Mouse (Mus musculus): ENCODE measurements at regions not wholly inside any gene's neighbourhood (a gene's known extent, or its start where the extent isn't known, plus 50 kb on each side); places are given as distances from the start of the nearest gene placed in this dataset.

GRCm38 (mm10) chr3:61494835-61495234 lies 129.1 kb upstream of the B430305J03Rik start:
- Histone ChIP-seq H3K9me3 (ENCODE audit: control insufficient read depth, low read length) (no peaks in the 10 kb centered on the region), H3K4me2 (ENCODE audit: low read depth, low read length) (no peak overlapping the region), H3K9ac (replicated peaks; ENCODE audit: low read depth, low read length) (no peak overlapping the region), H3K4me3 (ENCODE audit: low read depth, low read length) (no peak overlapping the region), H3K27me3 (ENCODE audit: control insufficient read depth, insufficient read depth, low read length) (no peaks in the 10 kb centered on the region), H3K27ac (ENCODE audit: low read depth, low read length) (no peak overlapping the region), H3K36me3 (ENCODE audit: control insufficient read depth, insufficient read depth, low read length) (no peaks in the 10 kb centered on the region), H3K4me1 (ENCODE audit: control insufficient read depth, insufficient read depth, low read length) (no peaks in the 10 kb centered on the region)
- WGBS, result 93% methylated on average over 2 of the region's 2 CpGs
- ATAC-seq (ENCODE audit: low read depth), result no peak

GRCm38 (mm10) chr3:61486808-61487389 lies 121.1 kb upstream of the B430305J03Rik start:
- 79% methylated on average over 5 of the region's 5 CpGs for WGBS
- Histone ChIP-seq H3K9me3 (ENCODE audit: control insufficient read depth, low read length) (no peaks in the 10 kb centered on the region), H3K4me2 (ENCODE audit: low read depth, low read length) (no peak overlapping the region), H3K27ac (ENCODE audit: low read depth, low read length) (no peak overlapping the region), H3K9ac (replicated peaks; ENCODE audit: low read depth, low read length) (no peak overlapping the region), H3K27me3 (ENCODE audit: control insufficient read depth, insufficient read depth, low read length) (no peaks in the 10 kb centered on the region), H3K4me3 (ENCODE audit: low read depth, low read length) (no peak overlapping the region), H3K4me1 (ENCODE audit: control insufficient read depth, insufficient read depth, low read length) (no peaks in the 10 kb centered on the region), H3K36me3 (ENCODE audit: control insufficient read depth, insufficient read depth, low read length) (no peaks in the 10 kb centered on the region)
- ATAC-seq (ENCODE audit: low read depth), result 0 out of 2 replicates have a peak, but pooled peaks have one; percentile 24

- Histone ChIP-seq H3K9me3 (ENCODE audit: control insufficient read depth, low read length) (no peaks in the 10 kb centered on the region), H3K9ac (replicated peaks; ENCODE audit: low read depth, low read length) (no peak overlapping the region), H3K4me2 (ENCODE audit: low read depth, low read length) (no peak overlapping the region), H3K27ac (ENCODE audit: low read depth, low read length) (no peak overlapping the region), H3K4me1 (ENCODE audit: control insufficient read depth, insufficient read depth, low read length) (no peaks in the 10 kb centered on the region), H3K27me3 (ENCODE audit: control insufficient read depth, insufficient read depth, low read length) (no peaks in the 10 kb centered on the region), H3K36me3 (ENCODE audit: control insufficient read depth, insufficient read depth, low read length) (no peaks in the 10 kb centered on the region), H3K4me3 (ENCODE audit: low read depth, low read length) (no peak overlapping the region)
- no peak for ATAC-seq (ENCODE audit: low read depth)
- 67% methylated on average over 3 of the region's 3 CpGs for WGBS
Measured at GRCm38 (mm10) chr3:61478861-61479584, 113.3 kb upstream of the B430305J03Rik start.

GRCm38 (mm10) chr3:61475018-61475417 lies 109.3 kb upstream of the B430305J03Rik start:
- Histone ChIP-seq H3K9me3 (ENCODE audit: control insufficient read depth, low read length) (no peaks in the 10 kb centered on the region), H3K36me3 (ENCODE audit: control insufficient read depth, insufficient read depth, low read length) (no peaks in the 10 kb centered on the region), H3K9ac (replicated peaks; ENCODE audit: low read depth, low read length) (no peak overlapping the region), H3K27me3 (ENCODE audit: control insufficient read depth, insufficient read depth, low read length) (no peaks in the 10 kb centered on the region), H3K4me1 (ENCODE audit: control insufficient read depth, insufficient read depth, low read length) (no peaks in the 10 kb centered on the region), H3K27ac (ENCODE audit: low read depth, low read length) (no peak overlapping the region), H3K4me2 (ENCODE audit: low read depth, low read length) (no peak overlapping the region), H3K4me3 (ENCODE audit: low read depth, low read length) (no peak overlapping the region)
- WGBS, result 68% methylated on average over 2 of the region's 2 CpGs
- ATAC-seq (ENCODE audit: low read depth), result no peak

- Histone ChIP-seq H3K9me3 (ENCODE audit: control insufficient read depth, low read length) (no peaks in the 10 kb centered on the region), H3K27ac (ENCODE audit: low read depth, low read length) (no peak overlapping the region), H3K4me3 (ENCODE audit: low read depth, low read length) (no peak overlapping the region), H3K4me2 (ENCODE audit: low read depth, low read length) (no peak overlapping the region), H3K36me3 (ENCODE audit: control insufficient read depth, insufficient read depth, low read length) (no peaks in the 10 kb centered on the region), H3K4me1 (ENCODE audit: control insufficient read depth, insufficient read depth, low read length) (no peaks in the 10 kb centered on the region), H3K27me3 (ENCODE audit: control insufficient read depth, insufficient read depth, low read length) (no peaks in the 10 kb centered on the region), H3K9ac (replicated peaks; ENCODE audit: low read depth, low read length) (no peak overlapping the region)
- peak; percentile 72; the same call in 1 of the 2 replicates for ATAC-seq (ENCODE audit: low read depth)
- WGBS, result 37% methylated on average over 3 of the region's 3 CpGs
Measured at GRCm38 (mm10) chr3:61467158-61467557, 101.4 kb upstream of the B430305J03Rik start.

- no peaks in the 10 kb centered on the region for H3K9me3 ChIP-seq (ENCODE audit: control insufficient read depth, low read length)
- no peaks in the 10 kb centered on the region for H3K4me1 ChIP-seq (ENCODE audit: control insufficient read depth, insufficient read depth, low read length)
- no peaks in the 10 kb centered on the region for H3K36me3 ChIP-seq (ENCODE audit: control insufficient read depth, insufficient read depth, low read length)
- H3K4me3 ChIP-seq (ENCODE audit: low read depth, low read length), result no peak overlapping the region
- ATAC-seq (ENCODE audit: low read depth), result no peak
- no peak overlapping the region for H3K4me2 ChIP-seq (ENCODE audit: low read depth, low read length)
- no peaks in the 10 kb centered on the region for H3K27me3 ChIP-seq (ENCODE audit: control insufficient read depth, insufficient read depth, low read length)
- no peak overlapping the region for H3K9ac ChIP-seq (replicated peaks; ENCODE audit: low read depth, low read length)
- H3K27ac ChIP-seq (ENCODE audit: low read depth, low read length), result no peak overlapping the region
- 88% methylated on average over 2 of the region's 2 CpGs for WGBS
Measured at GRCm38 (mm10) chr3:61466641-61467040, 100.9 kb upstream of the B430305J03Rik start.

GRCm38 (mm10) chr3:61460076-61460475 lies 94.3 kb upstream of the B430305J03Rik start:
- no peaks in the 10 kb centered on the region for H3K27me3 ChIP-seq (ENCODE audit: control insufficient read depth, insufficient read depth, low read length)
- H3K9ac ChIP-seq (replicated peaks; ENCODE audit: low read depth, low read length), result no peak overlapping the region
- no peak overlapping the region for H3K27ac ChIP-seq (ENCODE audit: low read depth, low read length)
- H3K4me1 ChIP-seq (ENCODE audit: control insufficient read depth, insufficient read depth, low read length), result no peaks in the 10 kb centered on the region
- H3K4me3 ChIP-seq (ENCODE audit: low read depth, low read length), result no peak overlapping the region
- H3K4me2 ChIP-seq (ENCODE audit: low read depth, low read length), result no peak overlapping the region
- no peak for ATAC-seq (ENCODE audit: low read depth)
- H3K36me3 ChIP-seq (ENCODE audit: control insufficient read depth, insufficient read depth, low read length), result no peaks in the 10 kb centered on the region
- H3K9me3 ChIP-seq (ENCODE audit: control insufficient read depth, low read length), result no peaks in the 10 kb centered on the region

GRCm38 (mm10) chr3:61456598-61456997 lies 90.8 kb upstream of the B430305J03Rik start:
- 83% methylated on average over 2 of the region's 2 CpGs for WGBS
- Histone ChIP-seq H3K36me3 (ENCODE audit: control insufficient read depth, insufficient read depth, low read length) (no peaks in the 10 kb centered on the region), H3K4me3 (ENCODE audit: low read depth, low read length) (no peak overlapping the region), H3K9me3 (ENCODE audit: control insufficient read depth, low read length) (no peaks in the 10 kb centered on the region), H3K27me3 (ENCODE audit: control insufficient read depth, insufficient read depth, low read length) (no peaks in the 10 kb centered on the region), H3K4me1 (ENCODE audit: control insufficient read depth, insufficient read depth, low read length) (no peaks in the 10 kb centered on the region), H3K27ac (ENCODE audit: low read depth, low read length) (no peak overlapping the region), H3K4me2 (ENCODE audit: low read depth, low read length) (no peak overlapping the region), H3K9ac (replicated peaks; ENCODE audit: low read depth, low read length) (no peak overlapping the region)
- ATAC-seq (ENCODE audit: low read depth), result no peak

- Histone ChIP-seq H3K4me2 (ENCODE audit: low read depth, low read length) (no peak overlapping the region), H3K9ac (replicated peaks; ENCODE audit: low read depth, low read length) (no peak overlapping the region), H3K27me3 (ENCODE audit: control insufficient read depth, insufficient read depth, low read length) (no peaks in the 10 kb centered on the region), H3K36me3 (ENCODE audit: control insufficient read depth, insufficient read depth, low read length) (no peaks in the 10 kb centered on the region), H3K4me3 (ENCODE audit: low read depth, low read length) (no peak overlapping the region), H3K27ac (ENCODE audit: low read depth, low read length) (no peak overlapping the region), H3K9me3 (ENCODE audit: control insufficient read depth, low read length) (no peaks in the 10 kb centered on the region), H3K4me1 (ENCODE audit: control insufficient read depth, insufficient read depth, low read length) (no peaks in the 10 kb centered on the region)
- WGBS, result 87% methylated on average over 2 of the region's 2 CpGs
- no peak for ATAC-seq (ENCODE audit: low read depth)
Measured at GRCm38 (mm10) chr3:61442000-61442739, 76.4 kb upstream of the B430305J03Rik start.

All from neural tube, embryonic 14.5 days (tissue).